Mouse (Mus musculus): ENCODE results near the gene Fibcd1. TPM values are rescaled to one million over a fixed set of nuclear protein-coding genes. Genes with fewer than 3 reads are reported as not detected.

Gene Fibcd1
- polyA plus RNA-seq, 1 experiment from 2014 or later: 0.24 TPM

DNA sequence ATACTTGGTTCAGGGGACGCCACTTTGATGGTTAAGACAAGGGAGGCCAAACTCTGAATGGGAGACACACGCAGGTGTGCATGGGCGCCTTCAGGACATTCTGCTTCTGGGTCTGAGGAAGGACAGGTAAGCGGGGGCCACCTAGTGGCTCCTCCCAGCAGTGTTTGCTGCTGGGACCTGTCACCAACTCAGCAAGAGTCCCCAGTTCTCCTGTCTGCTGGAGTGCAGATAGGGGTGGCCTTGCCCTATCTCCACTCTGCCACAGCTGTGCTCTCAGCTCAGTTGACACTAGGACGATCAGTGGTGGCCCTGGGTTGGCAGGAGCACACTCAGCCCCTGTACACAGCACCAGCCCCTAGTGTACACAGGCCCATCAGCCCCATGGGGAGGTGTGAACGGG, 2.1 kb upstream of the Fibcd1 start:
- Histone ChIP-seq H3K27ac (ENCODE audit: low read depth, low read length) (no peak overlapping the region), H3K4me3 (ENCODE audit: low read depth, low read length) (no peak overlapping the region), H3K27me3 (ENCODE audit: control insufficient read depth, insufficient read depth, low read length) (peaks cover 38% of the 10 kb centered on the region), H3K36me3 (ENCODE audit: control insufficient read depth, insufficient read depth, low read length) (no peaks in the 10 kb centered on the region), H3K9ac (ENCODE audit: low read length) (no peak overlapping the region), H3K4me1 (replicated peaks; ENCODE audit: control insufficient read depth, insufficient read depth, low read length) (peaks cover 23% of the 10 kb centered on the region), H3K9me3 (ENCODE audit: control insufficient read depth, low read length) (no peaks in the 10 kb centered on the region), H3K4me2 (ENCODE audit: low read depth, low read length, severe bottlenecking) (no peak overlapping the region)
- 27% methylated on average over 6 of the region's 6 CpGs for WGBS
- ATAC-seq (replicated peaks; ENCODE audit: low FRiP score) (no peak; the same call in 1 of the 2 replicates), DNase-seq (ENCODE audit: low spot score) (no peak)

DNA sequence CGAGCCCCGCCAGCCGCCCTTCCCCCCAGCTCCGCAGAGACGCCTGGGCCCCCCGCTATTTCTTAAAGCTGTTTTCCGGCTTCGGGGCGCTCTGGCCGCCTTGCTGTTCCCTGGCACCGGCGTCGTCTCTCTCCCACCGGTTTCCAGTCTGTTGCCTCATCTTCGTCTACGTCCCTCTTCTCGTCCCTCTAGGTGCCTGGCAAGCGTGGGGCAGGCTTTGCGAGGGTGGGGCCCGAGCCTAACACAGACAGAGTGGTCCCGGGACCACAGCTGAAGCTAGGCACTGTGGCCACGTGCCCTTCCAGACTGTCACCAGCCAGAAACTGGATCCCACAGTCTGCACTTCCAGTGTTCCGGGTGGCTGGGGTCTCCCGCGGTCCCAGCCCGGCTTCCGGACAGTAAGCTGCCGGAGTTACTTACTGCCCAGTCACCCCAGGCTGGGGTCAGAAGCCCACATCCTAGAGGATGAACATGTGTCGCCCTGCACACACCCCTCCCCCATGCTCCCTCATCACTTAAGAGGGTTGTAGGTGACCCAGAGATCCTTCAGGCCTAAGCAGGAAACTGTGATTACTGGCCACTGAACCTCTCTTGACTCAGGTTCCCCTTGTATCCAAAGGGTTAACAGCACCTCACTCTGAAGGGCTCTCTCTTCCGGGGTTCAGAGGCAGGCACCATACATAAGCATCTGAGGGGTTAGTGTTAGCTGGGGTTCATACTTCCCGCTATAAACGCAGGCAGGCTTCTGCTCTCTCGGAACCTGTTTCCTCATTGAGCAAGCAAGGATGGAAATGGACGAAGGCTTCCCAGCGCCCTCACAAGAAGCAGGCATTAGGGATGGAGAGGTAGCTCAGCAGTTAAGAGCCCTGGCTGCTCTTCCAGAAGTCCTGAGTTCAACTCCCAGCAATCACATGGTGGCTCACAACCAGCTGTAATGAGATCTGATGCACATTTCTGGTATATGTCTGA, 1.2 kb upstream of the Fibcd1 start:
- WGBS: 3% methylated on average over 35 of the region's 35 CpGs
- H3K27ac ChIP-seq (ENCODE audit: low read depth, low read length): no peak overlapping the region
- peak overlapping the region; percentile 55 for H3K9ac ChIP-seq (ENCODE audit: low read length)

GRCm38 (mm10) chr2:31845512-31845895, 301 bp downstream of the Fibcd1 start:
- Histone ChIP-seq H3K9ac (ENCODE audit: low read length) (peak overlapping the region; percentile 55), H3K9me3 (ENCODE audit: control insufficient read depth, low read length) (no peaks in the 10 kb centered on the region), H3K27me3 (ENCODE audit: control insufficient read depth, insufficient read depth, low read length) (peaks cover 38% of the 10 kb centered on the region), H3K4me1 (replicated peaks; ENCODE audit: control insufficient read depth, insufficient read depth, low read length) (peaks cover 23% of the 10 kb centered on the region), H3K27ac (ENCODE audit: low read depth, low read length) (no peak overlapping the region), H3K36me3 (ENCODE audit: control insufficient read depth, insufficient read depth, low read length) (no peaks in the 10 kb centered on the region), H3K4me2 (ENCODE audit: low read depth, low read length, severe bottlenecking) (peak overlapping the region; percentile 95), H3K4me3 (ENCODE audit: low read depth, low read length) (peak overlapping the region; percentile 48)
- WGBS: 3% methylated on average over 26 of the region's 26 CpGs
- no peak for ATAC-seq (replicated peaks; ENCODE audit: low FRiP score)
- no peak for DNase-seq (ENCODE audit: low spot score)

More for the DNA sequence above, 1.2 kb upstream of the Fibcd1 start:
- Histone ChIP-seq H3K4me2 (ENCODE audit: low read depth, low read length, severe bottlenecking) (peak overlapping the region; percentile 95), H3K36me3 (ENCODE audit: control insufficient read depth, insufficient read depth, low read length) (no peaks in the 10 kb centered on the region), H3K27me3 (ENCODE audit: control insufficient read depth, insufficient read depth, low read length) (peaks cover 38% of the 10 kb centered on the region), H3K9me3 (ENCODE audit: control insufficient read depth, low read length) (no peaks in the 10 kb centered on the region), H3K4me1 (replicated peaks; ENCODE audit: control insufficient read depth, insufficient read depth, low read length) (peaks cover 23% of the 10 kb centered on the region), H3K4me3 (ENCODE audit: low read depth, low read length) (peak overlapping the region; percentile 48)
- peak; percentile 61 for DNase-seq (ENCODE audit: low spot score)
- no peak for ATAC-seq (replicated peaks; ENCODE audit: low FRiP score)

DNA sequence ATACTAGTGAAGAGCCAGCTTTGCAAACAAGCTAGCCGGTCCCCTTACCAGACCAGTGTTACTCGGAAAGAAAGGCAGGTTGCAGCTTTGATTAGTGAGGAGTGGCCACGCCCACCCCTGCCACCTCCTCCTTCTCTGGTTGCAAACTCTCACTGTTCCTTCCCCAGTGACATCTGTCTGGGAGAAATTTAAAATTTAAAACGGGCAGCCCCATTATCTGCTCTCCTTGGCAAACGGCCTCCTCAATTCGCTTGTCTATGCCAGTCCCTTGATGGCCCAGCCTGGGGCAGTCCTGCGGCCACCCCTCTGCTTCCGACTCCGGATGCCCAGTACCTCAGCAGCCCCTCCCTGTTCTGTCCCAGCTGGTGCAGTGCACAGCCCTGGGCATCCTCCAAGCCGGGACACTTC, 1.1 kb downstream of the Fibcd1 start:
- H3K4me2 ChIP-seq (ENCODE audit: low read depth, low read length, severe bottlenecking): no peak overlapping the region
- no peak for DNase-seq (ENCODE audit: low spot score)

DNA sequence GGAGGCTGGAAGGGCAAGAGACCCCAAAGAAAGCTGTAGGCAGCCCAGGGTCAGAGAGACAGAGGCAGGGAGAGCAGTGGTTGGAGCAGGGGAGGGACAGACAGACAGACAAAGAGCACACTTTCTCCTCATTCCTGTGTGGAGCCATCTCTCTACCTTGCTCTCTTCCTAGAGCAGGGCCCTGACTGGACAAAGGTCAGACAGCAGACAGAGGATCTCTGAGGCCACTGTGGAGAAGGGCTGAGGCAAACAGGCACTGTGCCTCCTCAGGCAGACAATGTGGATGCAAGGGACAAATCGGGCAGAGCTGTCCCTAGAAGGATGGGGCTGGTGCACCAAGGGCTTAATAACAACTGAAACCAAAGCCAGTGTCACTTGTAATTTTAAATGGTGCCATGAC, 6.9 kb downstream of the Fibcd1 start:
- Histone ChIP-seq H3K27ac (ENCODE audit: low read depth, low read length) (no peak overlapping the region), H3K4me2 (ENCODE audit: low read depth, low read length, severe bottlenecking) (no peak overlapping the region), H3K36me3 (ENCODE audit: control insufficient read depth, insufficient read depth, low read length) (no peaks in the 10 kb centered on the region), H3K4me3 (ENCODE audit: low read depth, low read length) (no peak overlapping the region), H3K27me3 (ENCODE audit: control insufficient read depth, insufficient read depth, low read length) (no peaks in the 10 kb centered on the region), H3K9me3 (ENCODE audit: control insufficient read depth, low read length) (no peaks in the 10 kb centered on the region), H3K9ac (ENCODE audit: low read length) (no peak overlapping the region), H3K4me1 (replicated peaks; ENCODE audit: control insufficient read depth, insufficient read depth, low read length) (no peaks in the 10 kb centered on the region)
- 61% methylated on average over 1 of the region's 1 CpGs for WGBS
- DNase-seq (ENCODE audit: low spot score) (no peak), ATAC-seq (replicated peaks; ENCODE audit: low FRiP score) (no peak)

More for the DNA sequence above, 1.1 kb downstream of the Fibcd1 start:
- ATAC-seq (replicated peaks; ENCODE audit: low FRiP score): 0 out of 2 replicates have a peak, but pooled peaks have one; percentile 13
- no peak overlapping the region for H3K4me3 ChIP-seq (ENCODE audit: low read depth, low read length)
- no peak overlapping the region for H3K27ac ChIP-seq (ENCODE audit: low read depth, low read length)
- no peak overlapping the region for H3K9ac ChIP-seq (ENCODE audit: low read length)
- peaks cover 23% of the 10 kb centered on the region for H3K4me1 ChIP-seq (replicated peaks; ENCODE audit: control insufficient read depth, insufficient read depth, low read length)
- H3K9me3 ChIP-seq (ENCODE audit: control insufficient read depth, low read length): no peaks in the 10 kb centered on the region
- WGBS: 3% methylated on average over 10 of the region's 10 CpGs
- H3K27me3 ChIP-seq (ENCODE audit: control insufficient read depth, insufficient read depth, low read length): peaks cover 38% of the 10 kb centered on the region
- no peaks in the 10 kb centered on the region for H3K36me3 ChIP-seq (ENCODE audit: control insufficient read depth, insufficient read depth, low read length)

GRCm38 (mm10) chr2:31836985-31837384, 8.8 kb downstream of the Fibcd1 start:
- H3K4me3 ChIP-seq (ENCODE audit: low read depth, low read length): no peak overlapping the region
- H3K4me1 ChIP-seq (replicated peaks; ENCODE audit: control insufficient read depth, insufficient read depth, low read length): no peaks in the 10 kb centered on the region
- no peaks in the 10 kb centered on the region for H3K36me3 ChIP-seq (ENCODE audit: control insufficient read depth, insufficient read depth, low read length)
- DNase-seq (ENCODE audit: low spot score) (no peak), ATAC-seq (replicated peaks; ENCODE audit: low FRiP score) (no peak)
- H3K4me2 ChIP-seq (ENCODE audit: low read depth, low read length, severe bottlenecking): no peak overlapping the region
- H3K27ac ChIP-seq (ENCODE audit: low read depth, low read length): no peak overlapping the region
- no peak overlapping the region for H3K9ac ChIP-seq (ENCODE audit: low read length)
- WGBS: 47% methylated on average over 6 of the region's 6 CpGs
- no peaks in the 10 kb centered on the region for H3K27me3 ChIP-seq (ENCODE audit: control insufficient read depth, insufficient read depth, low read length)
- H3K9me3 ChIP-seq (ENCODE audit: control insufficient read depth, low read length): no peaks in the 10 kb centered on the region

- H3K27me3 ChIP-seq (ENCODE audit: control insufficient read depth, insufficient read depth, low read length): no peaks in the 10 kb centered on the region
These were observed 9.7 kb downstream of the Fibcd1 start for GRCm38 (mm10) chr2:31836091-31836490.

DNA sequence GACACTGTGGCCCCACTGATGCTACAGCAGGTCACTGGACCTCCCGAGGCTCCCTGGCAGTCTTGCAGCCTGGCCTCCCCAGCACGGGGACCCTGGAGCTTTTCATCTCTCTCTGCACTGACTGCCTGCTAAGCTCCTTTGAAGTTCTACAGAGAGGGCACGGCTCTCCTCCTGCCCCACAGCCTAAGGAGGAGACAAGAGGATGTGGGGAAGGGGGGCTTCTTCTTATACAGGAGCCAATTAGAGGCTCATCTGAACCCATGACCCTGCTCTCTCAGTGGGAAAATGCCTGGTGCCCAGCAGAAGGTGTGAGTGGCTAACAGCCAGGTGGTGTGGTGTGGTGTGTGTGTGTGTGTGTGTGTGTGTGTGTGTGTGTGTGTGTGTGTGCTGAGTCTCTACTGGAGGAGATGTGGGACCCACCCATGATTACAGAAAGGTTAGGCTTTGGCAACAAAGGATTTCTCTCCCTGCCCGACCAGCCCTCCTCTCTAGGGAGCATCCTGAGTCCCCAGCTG, 17.4 kb downstream of the Fibcd1 start:
- no peak for ATAC-seq (replicated peaks; ENCODE audit: low FRiP score)
- H3K9ac ChIP-seq (ENCODE audit: low read length): no peak overlapping the region
- WGBS: 8% methylated on average over 4 of the region's 4 CpGs
- H3K4me2 ChIP-seq (ENCODE audit: low read depth, low read length, severe bottlenecking): no peak overlapping the region
- no peak overlapping the region for H3K27ac ChIP-seq (ENCODE audit: low read depth, low read length)
- H3K27me3 ChIP-seq (ENCODE audit: control insufficient read depth, insufficient read depth, low read length): peaks cover under 1% of the 10 kb centered on the region; the same call in 1 of the 2 replicates
- H3K36me3 ChIP-seq (ENCODE audit: control insufficient read depth, insufficient read depth, low read length): no peaks in the 10 kb centered on the region
- peaks cover 4% of the 10 kb centered on the region for H3K4me1 ChIP-seq (replicated peaks; ENCODE audit: control insufficient read depth, insufficient read depth, low read length)
- H3K4me3 ChIP-seq (ENCODE audit: low read depth, low read length): no peak overlapping the region
- no peak for DNase-seq (ENCODE audit: low spot score)
- H3K9me3 ChIP-seq (ENCODE audit: control insufficient read depth, low read length): no peaks in the 10 kb centered on the region

More at GRCm38 (mm10) chr2:31836091-31836490, 9.7 kb downstream of the Fibcd1 start:
- DNase-seq (ENCODE audit: low spot score) (no peak), ATAC-seq (replicated peaks; ENCODE audit: low FRiP score) (no peak)
- no peaks in the 10 kb centered on the region for H3K9me3 ChIP-seq (ENCODE audit: control insufficient read depth, low read length)
- no peak overlapping the region for H3K4me3 ChIP-seq (ENCODE audit: low read depth, low read length)
- no peak overlapping the region for H3K4me2 ChIP-seq (ENCODE audit: low read depth, low read length, severe bottlenecking)
- H3K4me1 ChIP-seq (replicated peaks; ENCODE audit: control insufficient read depth, insufficient read depth, low read length): no peaks in the 10 kb centered on the region
- 77% methylated on average over 10 of the region's 10 CpGs for WGBS
- no peaks in the 10 kb centered on the region for H3K36me3 ChIP-seq (ENCODE audit: control insufficient read depth, insufficient read depth, low read length)
- H3K9ac ChIP-seq (ENCODE audit: low read length): no peak overlapping the region
- no peak overlapping the region for H3K27ac ChIP-seq (ENCODE audit: low read depth, low read length)

Data from forebrain, embryonic 11.5 days (tissue).